16 mouse cellular contexts compared by ENCODE assay signal in the genomic region with DNA sequence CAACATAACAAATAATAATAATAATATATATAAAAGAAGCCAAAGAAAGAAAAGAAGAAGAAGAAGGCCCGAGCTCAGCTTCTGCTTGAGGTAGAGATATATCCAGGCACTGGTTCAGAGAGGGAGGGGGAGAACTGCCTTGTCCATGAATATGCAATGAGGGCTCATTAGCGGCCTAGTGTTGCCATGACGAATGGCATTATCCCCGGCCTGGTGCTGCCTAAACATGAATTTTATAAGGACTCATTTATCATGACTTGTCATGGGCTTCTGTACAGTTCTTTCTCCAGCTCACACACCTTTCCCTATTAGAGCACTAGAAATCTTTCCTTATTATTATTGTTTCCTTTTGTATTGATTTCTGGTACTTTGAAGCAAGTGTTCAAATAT. TPM values are rescaled to one million over a fixed set of nuclear protein-coding genes. Genes with fewer than 3 reads are reported as not detected.
DNase-seq lines count a peak whose midpoint lies in the region; ATAC-seq lines count a peak whose summit lies in the region.
"Had no signal": no experiment of that assay in that cellular context is flagged by ENCODE, and none has a peak within 500 bp of the region (broad histone marks: within the 10 kb centered on the region; RNA-seq: fewer than 3 reads in every experiment).

No protein-coding gene starts in this region.

- no peak overlapping the region for H3K4me3 ChIP-seq in neural tube, embryonic 11.5 days (ENCODE audit: low read depth, low read length)
- H3K4me3 ChIP-seq in forebrain, embryonic 16.5 days (replicated peaks; ENCODE audit: low read length), result no peak overlapping the region
- H3K4me3 ChIP-seq: heart, adult 2 months; limb, embryonic 12.5 days; liver, embryonic 15.5 days had no signal

- ATAC-seq in neural tube, embryonic 11.5 days (ENCODE audit: insufficient read depth, low FRiP score, low TSS enrichment), result peak; percentile 93
- ATAC-seq in forebrain, embryonic 16.5 days, result peak; percentile 100

- H3K36me3 ChIP-seq in neural tube, embryonic 11.5 days (ENCODE audit: control insufficient read depth, insufficient read depth, low read length), result no peaks in the 10 kb centered on the region
- H3K36me3 ChIP-seq in forebrain, embryonic 16.5 days (ENCODE audit: control insufficient read depth, insufficient read depth), result no peaks in the 10 kb centered on the region
- H3K36me3 ChIP-seq: limb, embryonic 12.5 days; liver, embryonic 15.5 days had no signal

- H3K27me3 ChIP-seq in neural tube, embryonic 11.5 days (ENCODE audit: control insufficient read depth, insufficient read depth, low read length), result no peaks in the 10 kb centered on the region
- no peaks in the 10 kb centered on the region for H3K27me3 ChIP-seq in forebrain, embryonic 16.5 days (replicated peaks; ENCODE audit: control insufficient read depth, insufficient read depth, low read length)
- H3K27me3 ChIP-seq: limb, embryonic 12.5 days; liver, embryonic 15.5 days had no signal

- H3K9me3 ChIP-seq in neural tube, embryonic 11.5 days (ENCODE audit: control insufficient read depth, low read length), result no peaks in the 10 kb centered on the region
- H3K9me3 ChIP-seq in forebrain, embryonic 16.5 days (ENCODE audit: control insufficient read depth, low read length), result no peaks in the 10 kb centered on the region
- H3K9me3 ChIP-seq: limb, embryonic 12.5 days; liver, embryonic 15.5 days had no signal

- no peak overlapping the region for H3K27ac ChIP-seq in neural tube, embryonic 11.5 days (ENCODE audit: low read depth, low read length)
- no peak overlapping the region for H3K27ac ChIP-seq in forebrain, embryonic 16.5 days (ENCODE audit: low read length)
- H3K27ac ChIP-seq: heart, adult 2 months; limb, embryonic 12.5 days; liver, embryonic 15.5 days had no signal

- DNase-seq in neural tube, embryonic 11.5 days (ENCODE audit: low spot score), result peak; percentile 50
- DNase-seq in neural tube, embryonic 10.5 days (ENCODE audit: extremely low spot score, low spot score), result no peak
- DNase-seq in mesoderm, embryonic 11.5 days (ENCODE audit: low read depth, low spot score), result peak; percentile 71
- DNase-seq in retina, postnatal 1 day, result peak; percentile 70
- DNase-seq in ovary, postnatal 36 days (ENCODE audit: low spot score), result no peak
- DNase-seq in layer of hippocampus, postnatal 25 days (ENCODE audit: extremely low spot score in 1 of 2, low spot score in 1 of 2), result no peak
- DNase-seq in adrenal gland, postnatal 10 days, result no peak
- DNase-seq: adrenal gland, postnatal 25 days; cerebellum, postnatal 25 days; heart, adult 2 months; heart, postnatal 14 days; lung, postnatal 14 days had no signal

- H3K9ac ChIP-seq in neural tube, embryonic 11.5 days (ENCODE audit: low read length), result no peak overlapping the region
- no peak overlapping the region for H3K9ac ChIP-seq in forebrain, embryonic 16.5 days (replicated peaks; ENCODE audit: low read depth, low read length)
- H3K9ac ChIP-seq: limb, embryonic 12.5 days; liver, embryonic 15.5 days had no signal

- WGBS in neural tube, embryonic 11.5 days, result 34% methylated on average over 4 of the region's 4 CpGs
- 4% methylated on average over 4 of the region's 4 CpGs for WGBS in forebrain, embryonic 16.5 days

- H3K4me2 ChIP-seq in neural tube, embryonic 11.5 days (ENCODE audit: low read depth), result no peak overlapping the region
- no peak overlapping the region for H3K4me2 ChIP-seq in forebrain, embryonic 16.5 days (ENCODE audit: low read length)
- H3K4me2 ChIP-seq: limb, embryonic 12.5 days; liver, embryonic 15.5 days had no signal

- no peaks in the 10 kb centered on the region; the same call in 1 of the 2 replicates for H3K4me1 ChIP-seq in neural tube, embryonic 11.5 days (ENCODE audit: control insufficient read depth, insufficient read depth, low read length)
- peaks cover 5% of the 10 kb centered on the region; the same call in 1 of the 2 replicates for H3K4me1 ChIP-seq in forebrain, embryonic 16.5 days (replicated peaks; ENCODE audit: control insufficient read depth, insufficient read depth, low read length)
- H3K4me1 ChIP-seq: limb, embryonic 12.5 days; liver, embryonic 15.5 days had no signal

RNA-seq across cellular contexts. Expression of a gene that starts 57.7 kb away (rescaled TPM):
- 88.5 and 95.9 TPM in 2 replicates for polyA plus RNA-seq in neural tube, embryonic 11.5 days (2014; fragmentation: Nextera tagmentation; extraction: Ambion mirVana)
- polyA plus RNA-seq in forebrain, embryonic 16.5 days (2015; fragmentation: Nextera tagmentation; extraction: Ambion mirVana), result 88.4 and 90.6 TPM in 2 replicates
- total RNA-seq in layer of hippocampus, postnatal 25 days (2021), result 10 to 100 TPM; 40.8 to 45.1 TPM
- total RNA-seq in adrenal gland, postnatal 10 days (2021), result 10 to 100 TPM; 78.3 to 79.6 TPM
- total RNA-seq: monocyte, adult 5-6 weeks had no signal

Comparison
In these comparisons a context has a peak if more than half of its experiments do, and no peak if none do; other contexts are left out.
1. DNase-seq: peak in neural tube, embryonic 11.5 days (single experiment), mesoderm, embryonic 11.5 days (single experiment) and retina, postnatal 1 day (single experiment); none in neural tube, embryonic 10.5 days (single experiment), ovary, postnatal 36 days (single experiment), layer of hippocampus, postnatal 25 days (0 of 2) and adrenal gland, postnatal 10 days (single experiment).